14 mouse cellular contexts compared by ENCODE assay signal in genomic region chr1:11873573-11873972, GRCm38 (mm10).
DNase-seq lines count a peak whose midpoint lies in the region; ATAC-seq and TF ChIP-seq lines count a peak whose summit lies in the region.
"Had no signal": no experiment of that assay in that cellular context is flagged by ENCODE, and none has a peak within 500 bp of the region (broad histone marks: within the 10 kb centered on the region; RNA-seq: fewer than 3 reads in every experiment).

No protein-coding gene starts in this region.

- TF ChIP-seq CTCF in hindbrain, postnatal 0 days (IDR thresholded peaks at IDR 0.05; ENCODE audit: low read depth) = peak; percentile 12; the same call in 1 of the 2 replicates

- peak; percentile 30 for DNase-seq in adrenal gland, postnatal 14 days
- no peak for DNase-seq in adrenal gland, postnatal 4 days (ENCODE audit: low spot score in 2 of 2)
- no peak for DNase-seq in hindbrain, postnatal 0 days (ENCODE audit: low spot score)
- no peak for DNase-seq in hindbrain, embryonic 14.5 days (ENCODE audit: low spot score)
- DNase-seq in lung, postnatal 10 days = peak; percentile 4
- no peak for DNase-seq in lung, postnatal 4 days
- peak; percentile 4 for DNase-seq in embryo, embryonic 9.5 days (ENCODE audit: extremely low spot score)
- no peak for DNase-seq in midbrain, embryonic 14.5 days
- DNase-seq: cerebellum, adult 9-11 months; gastrocnemius, postnatal 36 days; liver; thymus, postnatal 36 days had no signal

- no peak overlapping the region for H3K4me3 ChIP-seq in hindbrain, postnatal 0 days (ENCODE audit: low read length)
- no peak overlapping the region for H3K4me3 ChIP-seq in hindbrain, embryonic 14.5 days (replicated peaks; ENCODE audit: low read length)
- H3K4me3 ChIP-seq in midbrain, embryonic 14.5 days (replicated peaks; ENCODE audit: low read depth, low read length) = no peak overlapping the region
- H3K4me3 ChIP-seq: midbrain, embryonic 10.5 days had no signal

- no peak overlapping the region for H3K4me2 ChIP-seq in hindbrain, postnatal 0 days (ENCODE audit: low read depth, low read length)
- no peak overlapping the region for H3K4me2 ChIP-seq in hindbrain, embryonic 14.5 days (replicated peaks)
- no peak overlapping the region for H3K4me2 ChIP-seq in midbrain, embryonic 14.5 days (ENCODE audit: low read length)

- WGBS in hindbrain, postnatal 0 days = 63% methylated on average over 1 of the region's 1 CpGs
- 75% methylated on average over 1 of the region's 1 CpGs for WGBS in hindbrain, embryonic 14.5 days
- 68% methylated on average over 1 of the region's 1 CpGs for WGBS in midbrain, embryonic 14.5 days

- H3K36me3 ChIP-seq in hindbrain, postnatal 0 days (ENCODE audit: insufficient read depth, low read length) = no peaks in the 10 kb centered on the region
- no peaks in the 10 kb centered on the region for H3K36me3 ChIP-seq in hindbrain, embryonic 14.5 days (replicated peaks; ENCODE audit: control insufficient read depth, insufficient read depth)
- no peaks in the 10 kb centered on the region for H3K36me3 ChIP-seq in midbrain, embryonic 14.5 days (ENCODE audit: control insufficient read depth, insufficient read depth, low read length)
- H3K36me3 ChIP-seq: midbrain, embryonic 10.5 days had no signal

- no peak for ATAC-seq in hindbrain, postnatal 0 days
- no peak for ATAC-seq in hindbrain, embryonic 14.5 days (ENCODE audit: low FRiP score)
- no peak for ATAC-seq in midbrain, embryonic 14.5 days (ENCODE audit: low FRiP score, low TSS enrichment)
- ATAC-seq: hindbrain, embryonic 16.5 days had no signal

- no peak overlapping the region for H3K9ac ChIP-seq in hindbrain, postnatal 0 days (replicated peaks; ENCODE audit: low read length)
- H3K9ac ChIP-seq in hindbrain, embryonic 14.5 days = no peak overlapping the region
- no peak overlapping the region for H3K9ac ChIP-seq in midbrain, embryonic 14.5 days (replicated peaks; ENCODE audit: low read length)

- H3K9me3 ChIP-seq in hindbrain, postnatal 0 days (ENCODE audit: low read length) = no peaks in the 10 kb centered on the region
- H3K9me3 ChIP-seq in hindbrain, embryonic 14.5 days (ENCODE audit: control insufficient read depth, low read length) = no peaks in the 10 kb centered on the region
- no peaks in the 10 kb centered on the region for H3K9me3 ChIP-seq in midbrain, embryonic 14.5 days (ENCODE audit: control insufficient read depth, low read length)

- no peak overlapping the region for H3K27ac ChIP-seq in hindbrain, postnatal 0 days
- H3K27ac ChIP-seq in hindbrain, embryonic 14.5 days = no peak overlapping the region
- H3K27ac ChIP-seq in midbrain, embryonic 14.5 days (replicated peaks; ENCODE audit: low read depth, low read length) = no peak overlapping the region
- H3K27ac ChIP-seq: midbrain, embryonic 10.5 days had no signal

- no peaks in the 10 kb centered on the region for H3K4me1 ChIP-seq in hindbrain, postnatal 0 days (ENCODE audit: insufficient read depth, low read length)
- no peaks in the 10 kb centered on the region for H3K4me1 ChIP-seq in hindbrain, embryonic 14.5 days (replicated peaks; ENCODE audit: control insufficient read depth, insufficient read depth, low read length)
- H3K4me1 ChIP-seq in midbrain, embryonic 14.5 days (ENCODE audit: control insufficient read depth, insufficient read depth, low read length) = no peaks in the 10 kb centered on the region
- H3K4me1 ChIP-seq: midbrain, embryonic 10.5 days had no signal

- no peaks in the 10 kb centered on the region for H3K27me3 ChIP-seq in hindbrain, postnatal 0 days (ENCODE audit: insufficient read depth, low read length)
- H3K27me3 ChIP-seq in hindbrain, embryonic 14.5 days (ENCODE audit: control insufficient read depth, insufficient read depth, low read length) = no peaks in the 10 kb centered on the region
- H3K27me3 ChIP-seq in midbrain, embryonic 14.5 days (ENCODE audit: control insufficient read depth, insufficient read depth, low read length) = no peaks in the 10 kb centered on the region

Comparison
In these comparisons a context has a peak if more than half of its experiments do, and no peak if none do; other contexts are left out.
1. DNase-seq: peak in adrenal gland, postnatal 14 days (single experiment), lung, postnatal 10 days (single experiment) and embryo, embryonic 9.5 days (single experiment); none in adrenal gland, postnatal 4 days (0 of 2), hindbrain, postnatal 0 days (single experiment), hindbrain, embryonic 14.5 days (single experiment), lung, postnatal 4 days (0 of 2) and midbrain, embryonic 14.5 days (single experiment).